Mouse (Mus musculus) forebrain, embryonic 14.5 days (tissue): Measurements from ENCODE around the gene Gm14412. TPM values are rescaled to one million over a fixed set of nuclear protein-coding genes. Genes with fewer than 3 reads are reported as not detected.
"Not testable (repeated sequence)": the region's sequence is repeated elsewhere in the genome, so short reads cannot be mapped to it uniquely, and the experiment has no call there.

Experiments used
- ATAC-seq: fragments of 200-750 bp; cut with Nextera tagmentation; 2 replicates; pipeline ENCODE4 v1.8.0; 2017; ENCODE audit warnings: mild to moderate bottlenecking, moderate library complexity
- DNase-seq: peaks from one replicate; pipeline ENCODE4 v3.0.0-alpha.2; 2015; ENCODE audit warnings: low spot score
- H3K27ac ChIP-seq: fragments of 300-500 bp; sonication (generic); 2 replicates; pipeline ENCODE4 v1.5.1; 2014; ENCODE audit warnings: low read depth, mild to moderate bottlenecking, control low read depth, low read length, moderate library complexity
- H3K27me3 ChIP-seq: fragments of 300-500 bp; sonication (generic); replicated peaks from 2 replicates; pipeline ENCODE4 v1.6.1; 2014; ENCODE audit warnings: low read length, control low read depth, mixed read lengths; ENCODE audit not compliant: control insufficient read depth, insufficient read depth
- H3K36me3 ChIP-seq: fragments of 300-500 bp; sonication (generic); 2 replicates; pipeline ENCODE4 v1.6.1; 2014; ENCODE audit warnings: low read length, control low read depth; ENCODE audit not compliant: control insufficient read depth, insufficient read depth
- H3K4me1 ChIP-seq: fragments of 300-500 bp; sonication (generic); 2 replicates; pipeline ENCODE4 v1.6.1; 2014; ENCODE audit warnings: antibody characterized with exemption, low read length, control low read depth; ENCODE audit not compliant: control insufficient read depth, insufficient read depth
- H3K4me2 ChIP-seq: fragments of 300-500 bp; sonication (generic); 2 replicates; pipeline ENCODE4 v1.6.1; 2014; ENCODE audit warnings: mild to moderate bottlenecking, control low read depth, low read length
- H3K4me3 ChIP-seq: fragments of 300-500 bp; sonication (generic); 2 replicates; pipeline ENCODE4 v1.5.1; 2014; ENCODE audit warnings: low read depth, low read length, control low read depth
- H3K9ac ChIP-seq: fragments of 300-500 bp; sonication (generic); 2 replicates; pipeline ENCODE4 v1.6.1; 2014; ENCODE audit warnings: mild to moderate bottlenecking, low read length, control low read depth, moderate library complexity
- H3K9me3 ChIP-seq: fragments of 300-500 bp; sonication (generic); replicated peaks from 2 replicates; pipeline ENCODE4 v1.6.1; 2016; ENCODE audit warnings: low read length, control low read depth, mixed read lengths; ENCODE audit not compliant: control insufficient read depth
- WGBS: fragments of 180-500 bp; shearing (Covaris S2); extraction: QIAGEN DNeasy Blood & Tissue Kit; methylation state at CpG from one replicate; pipeline ENCODE4 v1.1.7; 2014; 5-methylcytosine and 5-hydroxymethylcytosine counted together
- polyA plus RNA-seq: library from polyadenylated mRNA; unstranded; fragments of >200 nt; fragmentation: Nextera tagmentation; extraction: Ambion mirVana; gene quantifications from 2 replicates; pipeline ENCODE4 v1.2.1, GENCODE M21; 2014

The Gm14412 gene
- 0.11 and 0.27 TPM in 2 replicates for polyA plus RNA-seq

GRCm38 (mm10) chr2:177324257-177324733 is at the start of gene Gm14412:
Gene Gm14412, minus strand, starts transcription at chr2:177324307.
- not testable (repeated sequence) for H3K36me3 ChIP-seq, H3K4me2 ChIP-seq, H3K9ac ChIP-seq, H3K27me3 ChIP-seq, ATAC-seq, DNase-seq, H3K4me3 ChIP-seq, H3K9me3 ChIP-seq, H3K27ac ChIP-seq, H3K4me1 ChIP-seq
- WGBS = 86% methylated on average over 2 of the region's 2 CpGs

- not testable (repeated sequence) for H3K36me3 ChIP-seq, H3K27ac ChIP-seq, H3K4me2 ChIP-seq, H3K27me3 ChIP-seq, H3K4me1 ChIP-seq, DNase-seq, H3K4me3 ChIP-seq, ATAC-seq, H3K9ac ChIP-seq, H3K9me3 ChIP-seq
- WGBS = 74% methylated on average over 4 of the region's 4 CpGs
These were observed 5.7 kb upstream of the Gm14412 start for GRCm38 (mm10) chr2:177329661-177330292.

DNA sequence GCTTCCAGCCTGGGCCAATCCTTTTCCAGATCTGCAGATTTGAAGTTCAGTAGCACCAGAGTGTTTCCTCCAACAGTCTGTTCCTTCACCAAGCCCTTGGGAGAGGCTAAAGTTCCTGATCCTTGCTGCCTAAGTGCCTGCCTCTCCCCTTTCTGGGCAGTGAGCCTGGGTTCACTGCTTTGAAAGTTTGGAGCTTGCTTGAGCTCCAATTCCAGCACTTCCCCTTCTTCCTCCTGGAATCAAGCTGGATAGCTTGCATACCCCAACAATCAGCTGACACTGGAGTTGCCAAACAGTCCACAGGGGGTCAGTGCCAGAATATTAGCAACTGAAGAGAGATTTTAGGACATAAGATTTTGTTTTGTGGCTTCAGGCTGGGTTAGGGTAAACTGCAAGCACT is 2.7 kb downstream of the Gm14412 start:
- not testable (repeated sequence) for H3K36me3 ChIP-seq, H3K4me2 ChIP-seq, H3K9ac ChIP-seq, ATAC-seq, H3K27ac ChIP-seq, DNase-seq, H3K4me1 ChIP-seq, H3K4me3 ChIP-seq, H3K27me3 ChIP-seq, H3K9me3 ChIP-seq

DNA sequence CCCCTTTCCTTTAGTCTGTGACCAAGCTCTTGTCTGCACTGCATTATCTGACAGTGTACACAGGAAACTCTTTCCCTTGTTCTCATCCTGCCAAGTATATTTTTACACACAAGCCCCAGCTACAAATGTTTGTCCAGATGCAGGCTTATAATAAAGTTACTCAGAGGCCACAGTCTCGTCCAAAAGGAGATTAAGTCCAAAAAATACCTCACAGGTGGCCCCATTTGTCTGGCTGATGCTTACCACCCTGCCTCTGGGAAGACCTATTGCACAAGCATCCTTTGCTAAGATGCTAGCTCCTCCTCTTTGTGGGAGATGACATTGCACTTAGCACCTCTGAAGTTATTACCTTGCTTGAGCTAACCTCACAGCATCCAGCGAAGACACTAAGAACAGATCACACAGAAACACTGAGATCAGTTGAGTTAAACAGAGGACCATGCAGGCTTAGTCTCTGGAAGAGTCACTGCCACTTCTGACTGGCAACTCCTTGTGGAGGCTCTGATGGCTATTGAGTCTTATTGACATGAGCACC is 3.3 kb downstream of the Gm14412 start:
- H3K27ac ChIP-seq, H3K4me2 ChIP-seq, H3K27me3 ChIP-seq, H3K9ac ChIP-seq, H3K9me3 ChIP-seq, H3K4me3 ChIP-seq, H3K36me3 ChIP-seq, ATAC-seq, H3K4me1 ChIP-seq, DNase-seq: not testable (repeated sequence)
- 63% methylated on average over 2 of the region's 2 CpGs for WGBS

DNA sequence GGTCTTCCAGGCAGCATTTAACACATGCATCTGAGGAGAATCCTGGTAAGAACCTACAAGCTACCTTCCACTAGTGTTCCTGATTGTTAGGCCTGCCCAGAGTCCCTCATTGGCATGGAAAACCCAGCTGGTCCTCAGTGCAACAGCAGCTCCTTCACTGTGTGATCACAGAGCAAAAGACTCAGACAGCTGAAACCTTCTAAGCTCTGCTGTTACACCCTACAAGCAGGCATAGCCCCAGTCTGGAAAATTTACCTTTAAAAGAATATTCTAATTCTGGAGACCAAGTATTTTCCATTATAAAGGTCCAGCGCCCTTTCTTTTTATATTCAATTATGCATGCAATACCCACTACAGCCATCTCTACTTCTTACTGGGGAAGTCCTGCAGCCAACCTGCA is 5.1 kb downstream of the Gm14412 start:
- DNase-seq (no peak), ATAC-seq (no peak)
- H3K36me3 ChIP-seq = no peaks in the 10 kb centered on the region
- no peak overlapping the region for H3K27ac ChIP-seq
- H3K9me3 ChIP-seq = peaks cover 4% of the 10 kb centered on the region
- no peaks in the 10 kb centered on the region for H3K27me3 ChIP-seq
- WGBS = 81% methylated on average over 1 of the region's 1 CpGs
- no peak overlapping the region for H3K4me3 ChIP-seq
- H3K9ac ChIP-seq = no peak overlapping the region
- no peak overlapping the region for H3K4me2 ChIP-seq
- no peaks in the 10 kb centered on the region for H3K4me1 ChIP-seq

DNA sequence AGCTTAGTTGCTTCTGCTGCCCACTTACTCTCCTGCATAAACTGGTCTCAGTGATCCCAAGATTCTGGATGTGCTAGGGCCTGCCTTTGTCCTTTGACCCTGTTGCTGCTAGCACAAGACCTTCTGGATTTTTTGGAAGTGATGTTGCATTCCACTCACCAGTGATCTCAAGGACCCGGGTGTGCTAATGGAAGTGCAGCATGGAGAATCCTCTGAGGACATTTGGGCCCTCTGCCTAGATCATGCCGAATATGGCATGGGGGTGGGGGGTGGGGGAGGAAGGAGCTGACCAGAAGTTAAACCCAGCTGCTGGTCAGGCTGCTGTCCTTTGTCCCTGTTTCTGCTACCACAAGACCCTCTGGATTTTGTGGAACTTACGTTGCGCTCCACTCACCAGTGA is 14.5 kb downstream of the Gm14412 start:
- H3K9ac ChIP-seq, H3K27me3 ChIP-seq, H3K4me1 ChIP-seq, DNase-seq, H3K36me3 ChIP-seq, H3K27ac ChIP-seq, ATAC-seq, H3K4me2 ChIP-seq, H3K4me3 ChIP-seq, H3K9me3 ChIP-seq: not testable (repeated sequence)
- 88% methylated on average over 4 of the region's 4 CpGs for WGBS

- H3K27ac ChIP-seq, DNase-seq, H3K4me3 ChIP-seq, H3K9ac ChIP-seq, H3K36me3 ChIP-seq, H3K27me3 ChIP-seq, H3K4me1 ChIP-seq, H3K4me2 ChIP-seq, H3K9me3 ChIP-seq, ATAC-seq: not testable (repeated sequence)
- WGBS = no CpG with 5 or more reads among the region's 2 CpGs
These were observed 19.1 kb downstream of the Gm14412 start for GRCm38 (mm10) chr2:177304980-177305379.

DNA sequence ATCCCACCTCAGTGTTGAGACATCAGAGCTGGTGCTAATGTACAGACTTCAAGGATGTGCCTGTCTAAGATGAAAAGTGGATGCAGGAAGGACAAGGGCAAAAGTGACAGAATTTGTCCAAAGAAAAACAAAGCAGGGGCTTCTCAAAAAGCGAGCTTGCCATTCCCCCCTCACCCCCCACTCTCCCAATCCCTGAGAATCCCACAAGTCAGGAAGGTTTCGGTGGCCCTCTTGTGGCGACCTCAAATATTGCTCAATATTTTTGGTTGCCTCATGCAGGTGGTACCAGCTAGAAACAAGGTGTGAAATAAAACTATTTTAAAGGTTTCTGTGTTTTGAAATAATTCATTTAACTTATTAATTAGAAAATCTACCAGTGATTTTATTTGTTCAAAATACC is 40.4 kb downstream of the Gm14412 start:
- not testable (repeated sequence) for H3K27me3 ChIP-seq, H3K4me1 ChIP-seq, H3K36me3 ChIP-seq, ATAC-seq, H3K27ac ChIP-seq, DNase-seq, H3K4me2 ChIP-seq, H3K9ac ChIP-seq, H3K4me3 ChIP-seq, H3K9me3 ChIP-seq
- WGBS = 30% methylated on average over 3 of the region's 3 CpGs

- not testable (repeated sequence) for H3K27me3 ChIP-seq, H3K27ac ChIP-seq, H3K36me3 ChIP-seq, H3K9ac ChIP-seq, DNase-seq, H3K4me3 ChIP-seq, H3K9me3 ChIP-seq, H3K4me1 ChIP-seq, ATAC-seq, H3K4me2 ChIP-seq
- WGBS = 85% methylated on average over 1 of the region's 2 CpGs
These were observed 46.4 kb downstream of the Gm14412 start for GRCm38 (mm10) chr2:177277754-177278153.
